Comparison of ENCODE assay signal across 11 mouse cellular contexts in the genomic region with DNA sequence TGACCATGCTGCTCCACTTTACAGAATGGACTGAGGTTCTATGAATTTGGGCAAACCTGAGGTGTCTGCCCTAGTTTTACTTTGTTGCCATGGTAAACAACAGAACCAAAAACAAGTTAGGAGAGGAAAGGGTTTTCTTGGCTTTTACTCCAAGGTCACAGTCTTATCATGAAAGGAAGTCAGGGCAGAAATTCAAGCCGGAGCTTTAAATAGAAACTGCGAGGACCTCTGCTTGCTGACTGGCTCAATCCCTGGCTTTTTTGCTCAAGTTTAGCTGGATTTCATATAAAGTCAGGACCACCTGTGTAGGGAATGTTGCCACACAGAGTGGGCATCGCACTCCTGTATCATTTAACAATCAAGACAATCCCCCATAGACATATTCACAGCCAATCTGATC.
"Had no signal": no experiment of that assay in that cellular context is flagged by ENCODE, and none has a peak within 500 bp of the region (broad histone marks: within the 10 kb centered on the region; RNA-seq: fewer than 3 reads in every experiment).

No protein-coding gene starts in this region.

- H3K4me1 ChIP-seq: liver, embryonic 13.5 days had no signal

- H3K4me3 ChIP-seq: left cerebral cortex, adult 2 months; liver, embryonic 13.5 days had no signal

- H3K27ac ChIP-seq: left cerebral cortex, adult 2 months; liver, embryonic 13.5 days had no signal

- DNase-seq: kidney, postnatal 10 days; layer of hippocampus, postnatal 36 days; liver, embryonic 13.5 days; lung, adult 2 months; lung, postnatal 14 days; lung, postnatal 4 days; midbrain, embryonic 14.5 days; thymus, adult 18-20 months; thymus, postnatal 36 days had no signal

- H3K27me3 ChIP-seq: liver, embryonic 13.5 days had no signal

- H3K9me3 ChIP-seq: liver, embryonic 13.5 days had no signal

- H3K9ac ChIP-seq: liver, embryonic 13.5 days had no signal

- H3K36me3 ChIP-seq: liver, embryonic 13.5 days had no signal

- H3K4me2 ChIP-seq: liver, embryonic 13.5 days; midbrain, embryonic 11.5 days had no signal
